Mouse (Mus musculus) intestine, postnatal 0 days (tissue): Measurements from ENCODE around the gene Whrn. TPM values are rescaled to one million over a fixed set of nuclear protein-coding genes. Genes with fewer than 3 reads are reported as not detected.
A peak's percentile ranks its signal among the peaks of the same experiment; 100 is the strongest.

Experiments used
- ATAC-seq: fragments of 200-750 bp; cut with Nextera tagmentation; 2 replicates; pipeline ENCODE4 v1.8.0; 2017; ENCODE audit warnings: mild to moderate bottlenecking, moderate TSS enrichment, moderate library complexity
- H3K27ac ChIP-seq: fragments of 300-500 bp; sonication (generic); 2 replicates; pipeline ENCODE4 v1.5.1; 2014; ENCODE audit warnings: mild to moderate bottlenecking, low read depth, low read length, moderate library complexity
- H3K27me3 ChIP-seq: fragments of 300-500 bp; sonication (generic); replicated peaks from 2 replicates; pipeline ENCODE4 v1.6.1; 2014; ENCODE audit warnings: low read length, mixed read lengths; ENCODE audit not compliant: control insufficient read depth, insufficient read depth
- H3K36me3 ChIP-seq: fragments of 300-500 bp; sonication (generic); 2 replicates; pipeline ENCODE4 v1.6.1; 2014; ENCODE audit warnings: mild to moderate bottlenecking, moderate library complexity; ENCODE audit not compliant: control insufficient read depth, insufficient read depth
- H3K4me1 ChIP-seq: fragments of 300-500 bp; sonication (generic); replicated peaks from 2 replicates; pipeline ENCODE4 v1.6.1; 2014; ENCODE audit warnings: antibody characterized with exemption, low read length, mixed read lengths; ENCODE audit not compliant: control insufficient read depth, insufficient read depth
- H3K4me2 ChIP-seq: fragments of 300-500 bp; sonication (generic); replicated peaks from 2 replicates; pipeline ENCODE4 v1.6.1; 2014; ENCODE audit warnings: low read depth, mild to moderate bottlenecking, moderate library complexity
- H3K4me3 ChIP-seq: fragments of 300-500 bp; sonication (generic); 2 replicates; pipeline ENCODE4 v1.5.1; 2014; ENCODE audit warnings: low read depth, low read length
- H3K9ac ChIP-seq: fragments of 300-500 bp; sonication (generic); 2 replicates; pipeline ENCODE4 v1.6.1; 2014; ENCODE audit warnings: mild to moderate bottlenecking, low read depth, low read length
- H3K9me3 ChIP-seq: fragments of 300-500 bp; sonication (generic); 2 replicates; pipeline ENCODE4 v1.6.1; 2016; ENCODE audit warnings: mixed run types; ENCODE audit not compliant: control insufficient read depth
- CTCF ChIP-seq: sonication (generic); IDR thresholded peaks from 2 replicates; pipeline ENCODE4 v1.5.1; 2016; ENCODE audit warnings: low read depth, mild to moderate bottlenecking, control low read depth, antibody characterized with exemption, moderate library complexity
- WGBS: fragments of 180-500 bp; shearing (Covaris S2); extraction: QIAGEN DNeasy Blood & Tissue Kit; methylation state at CpG from one replicate; pipeline ENCODE4 v1.1.7; 2014; 5-methylcytosine and 5-hydroxymethylcytosine counted together
- polyA plus RNA-seq: library from polyadenylated mRNA; unstranded; fragments of >200 nt; fragmentation: Nextera tagmentation; extraction: Ambion mirVana; gene quantifications from 2 replicates; pipeline ENCODE4 v1.2.1, GENCODE M21; 2015

Whrn gene
- polyA plus RNA-seq, 1 experiment from 2014 or later, result 1.3 TPM

GRCm38 (mm10) chr4:63371890-63372289 lies 123.9 kb downstream of the Whrn start:
- no peak overlapping the region for H3K27ac ChIP-seq
- no peaks in the 10 kb centered on the region for H3K9me3 ChIP-seq
- peaks cover 45% of the 10 kb centered on the region for H3K36me3 ChIP-seq
- H3K9ac ChIP-seq, result no peak overlapping the region
- TF ChIP-seq CTCF, result peak; percentile 74
- no peak overlapping the region for H3K4me3 ChIP-seq
- H3K4me1 ChIP-seq, result no peaks in the 10 kb centered on the region
- no peak overlapping the region for H3K4me2 ChIP-seq
- no peak for ATAC-seq
- 68% methylated on average over 3 of the region's 3 CpGs for WGBS
- no peaks in the 10 kb centered on the region for H3K27me3 ChIP-seq

GRCm38 (mm10) chr4:63370897-63371296 lies 124.9 kb downstream of the Whrn start:
- H3K9ac ChIP-seq, result no peak overlapping the region
- ATAC-seq, result no peak
- TF ChIP-seq CTCF, result no peak
- no peaks in the 10 kb centered on the region for H3K4me1 ChIP-seq
- no peak overlapping the region for H3K4me2 ChIP-seq
- no peak overlapping the region for H3K27ac ChIP-seq
- H3K27me3 ChIP-seq, result no peaks in the 10 kb centered on the region
- H3K4me3 ChIP-seq, result no peak overlapping the region
- WGBS, result 80% methylated on average over 7 of the region's 7 CpGs
- peaks cover 35% of the 10 kb centered on the region for H3K36me3 ChIP-seq
- no peaks in the 10 kb centered on the region for H3K9me3 ChIP-seq

- Histone ChIP-seq H3K27me3 (no peaks in the 10 kb centered on the region), H3K4me3 (no peak overlapping the region), H3K4me1 (no peaks in the 10 kb centered on the region), H3K27ac (no peak overlapping the region), H3K4me2 (no peak overlapping the region), H3K9me3 (no peaks in the 10 kb centered on the region), H3K36me3 (peaks cover 25% of the 10 kb centered on the region), H3K9ac (no peak overlapping the region)
- WGBS, result 17% methylated on average over 4 of the region's 4 CpGs
- ATAC-seq, result peak; percentile 55; the same call in 1 of the 2 replicates
- TF ChIP-seq CTCF, result peak; percentile 99
Measured at GRCm38 (mm10) chr4:63368577-63368976, 127.2 kb downstream of the Whrn start.

Other genes with a start within 250 kb of the Whrn start
- not detected in 2 replicates for gene Orm1, start 151.4 kb downstream of the Whrn start, polyA plus RNA-seq
- gene Orm3, start 139.8 kb downstream of the Whrn start, polyA plus RNA-seq, result not detected in 2 replicates
- not detected in 2 replicates for gene Orm2, start 133.5 kb downstream of the Whrn start, polyA plus RNA-seq
- gene Akna, start 92.6 kb downstream of the Whrn start, polyA plus RNA-seq, result 1.4 and 1.6 TPM in 2 replicates
- gene Atp6v1g1, start 48.8 kb upstream of the Whrn start, polyA plus RNA-seq, result 345 and 364 TPM in 2 replicates
- 15.5 and 18.7 TPM in 2 replicates for gene Tmem268, start 62.8 kb upstream of the Whrn start, polyA plus RNA-seq
- not detected in 2 replicates for gene Gm11213, start 109.3 kb upstream of the Whrn start, polyA plus RNA-seq
- gene Tex48, start 126.4 kb upstream of the Whrn start, polyA plus RNA-seq, result not detected in 2 replicates
- gene Gm11214, start 167.4 kb upstream of the Whrn start, polyA plus RNA-seq, result not detected in 2 replicates
- gene Tnfsf15, start 249.1 kb upstream of the Whrn start, polyA plus RNA-seq, result 0.07 and 0.09 TPM in 2 replicates